Mouse (Mus musculus) small intestine, adult 10 weeks (tissue): Measurements from ENCODE around the gene Ifi27l2b. TPM values are rescaled to one million over a fixed set of nuclear protein-coding genes. Genes with fewer than 3 reads are reported as not detected.

Experiments used
- polyA plus RNA-seq: library from polyadenylated mRNA; stranded (reverse); fragments of 350-450 nt; fragmentation: Illumina TruSeq; extraction: RNeasy Lipid Tissue Mini Kit (QIAGEN cat#74804); gene quantifications from one replicate; pipeline ENCODE4 v1.2.3, GENCODE M21; 2014; ENCODE audit warnings: low replicate concordance

Ifi27l2b gene
- 301 TPM for polyA plus RNA-seq

GRCm38 (mm10) chr12:103457140-103457539 is at the start of gene Ifi27l2b:
Ifi27l2b (minus strand) TSS chr12:103457223.

GRCm38 (mm10) chr12:103443524-103443923 is 13.5 kb downstream of the Ifi27l2b start, which contains the start of gene Ifi27l2a:
Ifi27l2a (minus strand) TSS chr12:103443680.

GRCm38 (mm10) chr12:103433986-103434731 is 22.9 kb downstream of the Ifi27l2b start, which contains the start of gene Ifi27:
Ifi27 (plus strand) TSS chr12:103434211.

GRCm38 (mm10) chr12:103425729-103426470 is 31.1 kb downstream of the Ifi27l2b start, which contains the start of gene Ddx24:
Ddx24 (minus strand) TSS chr12:103425830.

GRCm38 (mm10) chr12:103407720-103408119 is 49.3 kb downstream of the Ifi27l2b start, which contains the start of gene 9330161L09Rik:
9330161L09Rik (minus strand) TSS chr12:103407820.

Other genes starting within 250 kb of the Ifi27l2b start
- gene Prima1, start 215.1 kb downstream of the Ifi27l2b start, polyA plus RNA-seq, result not detected
- not detected for gene Fam181a, start 146.2 kb downstream of the Ifi27l2b start, polyA plus RNA-seq
- 0.45 TPM for gene Asb2, start 101.2 kb downstream of the Ifi27l2b start, polyA plus RNA-seq
- gene Otub2, start 68.5 kb downstream of the Ifi27l2b start, polyA plus RNA-seq, result 0.52 TPM
- gene 9330161L09Rik, start 49.4 kb downstream of the Ifi27l2b start, polyA plus RNA-seq, result not detected
- gene Ddx24, start 31.4 kb downstream of the Ifi27l2b start, polyA plus RNA-seq, result 9.5 TPM
- gene Ifi27, start 23.0 kb downstream of the Ifi27l2b start, polyA plus RNA-seq, result 26.1 TPM
- gene Ifi27l2a, start 13.5 kb downstream of the Ifi27l2b start, polyA plus RNA-seq, result 6.3 TPM
- 0.56 TPM for gene Ppp4r4, start 75.1 kb upstream of the Ifi27l2b start, polyA plus RNA-seq
- gene Serpina10, start 174.2 kb upstream of the Ifi27l2b start, polyA plus RNA-seq, result not detected
- gene Serpina6, start 200.0 kb upstream of the Ifi27l2b start, polyA plus RNA-seq, result not detected
- gene Serpina16, start 218.9 kb upstream of the Ifi27l2b start, polyA plus RNA-seq, result not detected
- gene Serpina1f, start 238.3 kb upstream of the Ifi27l2b start, polyA plus RNA-seq, result not detected